In genomic region chr19:57453218-57453600, GRCm38 (mm10) we compare ENCODE assay signal across 8 mouse cellular contexts. TPM values are rescaled to one million over a fixed set of nuclear protein-coding genes. Genes with fewer than 3 reads are reported as not detected.
DNase-seq lines count a peak whose midpoint lies in the region; ATAC-seq and TF ChIP-seq lines count a peak whose summit lies in the region.

No protein-coding gene starts in this region.

- H3K4me3 ChIP-seq in gastrocnemius, adult 2 months, result peak overlapping the region; percentile 84
- peak overlapping the region; percentile 82 for H3K4me3 ChIP-seq in liver, embryonic 12.5 days
- H3K4me3 ChIP-seq in stomach, postnatal 0 days (ENCODE audit: low read depth, low read length), result peak overlapping the region; percentile 82

- peaks cover 3% of the 10 kb centered on the region for H3K36me3 ChIP-seq in liver, embryonic 12.5 days
- no peaks in the 10 kb centered on the region for H3K36me3 ChIP-seq in stomach, postnatal 0 days (ENCODE audit: control insufficient read depth, insufficient read depth, low read length)

- no peaks in the 10 kb centered on the region for H3K9me3 ChIP-seq in liver, embryonic 12.5 days (replicated peaks)
- no peaks in the 10 kb centered on the region for H3K9me3 ChIP-seq in stomach, postnatal 0 days (ENCODE audit: control insufficient read depth, low read length)

- H3K4me2 ChIP-seq in liver, embryonic 12.5 days, result peak overlapping the region; percentile 78
- peak overlapping the region; percentile 81 for H3K4me2 ChIP-seq in stomach, postnatal 0 days (replicated peaks; ENCODE audit: low read depth)

- peak overlapping the region; percentile 87 for H3K27ac ChIP-seq in gastrocnemius, adult 2 months
- peak overlapping the region; percentile 33; the same call in 1 of the 2 replicates for H3K27ac ChIP-seq in liver, embryonic 12.5 days
- H3K27ac ChIP-seq in stomach, postnatal 0 days (replicated peaks), result peak overlapping the region; percentile 49

- TF ChIP-seq EP300 in stomach, postnatal 0 days (optimal IDR thresholded peaks at IDR 0.05), result no peak

- no peak for DNase-seq in gastrocnemius, adult 2 months
- no peak for DNase-seq in gastrocnemius, postnatal 10 days
- DNase-seq in thymus, postnatal 4 days, result peak; percentile 28
- no peak for DNase-seq in thymus, postnatal 36 days
- no peak for DNase-seq in stomach, postnatal 0 days (ENCODE audit: low spot score)
- DNase-seq in gastrocnemius, adult 18-20 months (ENCODE audit: low spot score), result no peak
- DNase-seq in right cerebral cortex, adult 18-20 months, result no peak

- peaks cover 19% of the 10 kb centered on the region for H3K4me1 ChIP-seq in liver, embryonic 12.5 days
- no peaks in the 10 kb centered on the region for H3K4me1 ChIP-seq in stomach, postnatal 0 days (replicated peaks; ENCODE audit: control insufficient read depth, insufficient read depth)

- no peaks in the 10 kb centered on the region for H3K27me3 ChIP-seq in liver, embryonic 12.5 days (replicated peaks)
- no peaks in the 10 kb centered on the region for H3K27me3 ChIP-seq in stomach, postnatal 0 days (ENCODE audit: control insufficient read depth, insufficient read depth, low read length)

- no peak for TF ChIP-seq CTCF in gastrocnemius, adult 2 months (IDR thresholded peaks at IDR 0.05)
- no peak for TF ChIP-seq CTCF in stomach, postnatal 0 days (IDR thresholded peaks at IDR 0.05; ENCODE audit: low read depth)

- intact Hi-C loops in gastrocnemius, adult 2 months (cut with DNase I), result loop anchor here (2.0 kb wide), 1 partner anchor 48 kb away; no protein-coding TSS in a partner anchor

- ATAC-seq in liver, embryonic 12.5 days, result peak; percentile 49
- ATAC-seq in stomach, postnatal 0 days (ENCODE audit: low FRiP score, low TSS enrichment), result peak; percentile 14; the same call in 1 of the 2 replicates

- WGBS in liver, embryonic 12.5 days (ENCODE audit: insufficient replicate concordance), result 2% methylated on average over 6 of the region's 6 CpGs
- 4% methylated on average over 6 of the region's 6 CpGs for WGBS in stomach, postnatal 0 days

- H3K9ac ChIP-seq in liver, embryonic 12.5 days, result peak overlapping the region; percentile 85
- H3K9ac ChIP-seq in stomach, postnatal 0 days (ENCODE audit: low read length), result peak overlapping the region; percentile 80

RNA-seq across cellular contexts. Expression of gene Trub1, which starts 0.5 kb away (rescaled TPM):
- total RNA-seq in gastrocnemius, adult 2 months (2021), result 1 to 10 TPM; 3.8 to 6.9 TPM
- 10 to 100 TPM in 1 of 2 experiments, 1 to 10 TPM in 1; 8.0 to 10.8 TPM for total RNA-seq in gastrocnemius, postnatal 10 days (2021)
- polyA plus RNA-seq in liver, embryonic 12.5 days (2016; fragmentation: Nextera tagmentation; extraction: Ambion mirVana), result 14.6 and 17.3 TPM in 2 replicates
- polyA plus RNA-seq in stomach, postnatal 0 days (2015; fragmentation: Nextera tagmentation; extraction: Ambion mirVana), result 12.1 and 15.1 TPM in 2 replicates
- total RNA-seq in gastrocnemius, adult 18-20 months (2021), result 1 to 10 TPM; 4.1 to 5.1 TPM

Comparison
In these comparisons a context has a peak if more than half of its experiments do, and no peak if none do; other contexts are left out.
1. H3K27ac ChIP-seq: peak in every context shown above with its lines; median percentile 87 in gastrocnemius, adult 2 months; 49 in stomach, postnatal 0 days; 33 in liver, embryonic 12.5 days.